Mouse (Mus musculus): ENCODE measurements around the gene Ndufaf7.

Gene Ndufaf7

GRCm38 (mm10) chr17:78964387-78964786, 27.5 kb downstream of the Ndufaf7 start:
- DNase-seq (ENCODE audit: low spot score in 2 of 2): peak in 1 of 2 experiments; percentile 9

DNA sequence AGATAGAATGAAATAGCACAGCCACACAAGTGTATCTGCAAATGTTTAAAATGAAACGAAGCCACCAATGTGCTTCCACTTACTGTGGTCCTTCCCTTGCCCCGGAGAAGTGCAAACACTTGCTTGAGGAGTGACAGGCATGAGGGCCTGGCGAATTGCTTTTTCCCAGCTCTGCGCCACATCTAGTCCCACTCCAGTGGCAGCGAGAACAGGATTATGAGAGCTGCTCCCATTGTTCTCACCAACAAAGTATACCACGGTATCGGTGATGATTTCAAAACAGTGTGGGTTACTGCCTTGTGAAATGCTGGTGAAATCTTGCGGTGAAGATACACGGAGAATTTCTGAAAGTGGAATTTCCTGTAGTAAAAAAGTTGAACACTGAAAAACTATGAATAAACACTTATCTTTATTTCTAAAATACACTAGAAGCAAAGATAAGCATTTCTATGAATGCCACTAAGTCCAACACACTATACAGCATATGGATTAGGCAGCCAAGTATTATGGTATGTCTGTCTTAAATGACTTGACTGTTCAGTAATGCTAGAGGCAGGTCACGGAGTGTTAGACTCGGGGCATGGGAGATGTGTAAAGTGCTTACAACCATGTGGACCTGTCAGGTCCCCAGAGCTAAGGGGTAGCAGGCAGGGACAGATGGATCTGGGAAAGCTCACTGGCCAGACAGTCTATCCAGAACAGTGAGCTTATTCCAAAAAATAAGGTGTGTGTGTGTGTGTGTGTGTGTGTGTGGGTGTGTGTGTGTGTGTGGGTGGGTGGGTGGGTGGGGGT, 29.4 kb downstream of the Ndufaf7 start:
- DNase-seq (ENCODE audit: low spot score in 2 of 2): no peak

DNA sequence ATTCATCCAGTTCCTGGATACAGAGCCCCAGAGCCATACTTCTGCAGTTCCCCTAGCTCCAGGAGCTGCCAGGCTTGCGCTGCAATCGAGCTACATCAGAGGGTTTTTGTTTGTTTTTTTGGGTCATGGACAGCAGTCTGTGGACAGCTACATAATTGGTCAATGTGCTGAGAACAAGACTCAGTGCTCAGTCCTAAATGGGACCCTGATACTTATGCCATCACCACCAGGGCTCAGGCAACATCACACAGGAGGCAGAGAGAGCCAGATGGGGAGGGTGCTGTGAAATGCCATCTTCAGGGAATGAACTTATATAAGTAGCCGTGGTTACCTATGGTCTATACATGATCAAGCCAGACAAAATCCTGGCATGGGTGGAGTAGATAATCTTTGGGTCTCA, 31.6 kb downstream of the Ndufaf7 start:
- no peak for DNase-seq (ENCODE audit: low spot score in 2 of 2)

DNA sequence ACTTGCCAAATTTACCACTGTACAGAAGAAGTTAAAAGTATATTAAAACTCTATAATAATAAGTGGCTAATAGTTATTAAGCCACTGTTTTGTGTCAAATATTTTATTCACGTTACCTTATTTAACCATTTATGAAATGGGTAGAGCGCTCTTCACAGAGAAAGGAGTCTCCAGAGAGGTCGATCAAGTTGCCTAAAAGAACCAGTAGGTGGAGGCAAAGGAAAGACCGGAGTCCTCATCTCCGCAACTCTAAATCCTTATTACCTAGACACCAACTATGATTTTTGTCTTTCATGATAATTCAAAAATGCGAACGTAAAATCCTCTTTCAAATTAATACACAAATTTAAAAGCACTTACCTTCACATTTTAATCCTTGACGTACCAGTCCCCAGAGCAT, 46.2 kb downstream of the Ndufaf7 start:
- no peak for DNase-seq (ENCODE audit: low spot score in 2 of 2)

DNA sequence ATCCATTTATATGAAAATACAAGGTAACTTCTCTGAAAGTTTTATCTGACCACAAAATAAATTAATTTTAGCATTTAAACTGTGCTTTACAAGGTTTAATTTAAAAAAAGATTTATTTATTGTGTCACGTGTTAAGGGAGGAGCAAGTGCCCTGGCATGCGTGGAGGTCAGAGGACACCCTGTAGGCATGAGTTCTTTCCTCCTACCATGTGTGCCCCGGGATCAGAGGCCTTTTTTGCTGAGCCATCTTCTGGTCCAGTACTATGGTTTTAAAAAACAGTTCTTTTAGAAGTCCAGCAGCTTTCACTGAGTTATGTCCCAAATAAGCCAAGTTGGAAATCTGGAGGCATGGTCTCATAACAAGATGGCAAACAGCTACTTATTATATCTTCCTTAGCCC, 46.8 kb downstream of the Ndufaf7 start:
- no peak for DNase-seq (ENCODE audit: low spot score in 2 of 2)

DNA sequence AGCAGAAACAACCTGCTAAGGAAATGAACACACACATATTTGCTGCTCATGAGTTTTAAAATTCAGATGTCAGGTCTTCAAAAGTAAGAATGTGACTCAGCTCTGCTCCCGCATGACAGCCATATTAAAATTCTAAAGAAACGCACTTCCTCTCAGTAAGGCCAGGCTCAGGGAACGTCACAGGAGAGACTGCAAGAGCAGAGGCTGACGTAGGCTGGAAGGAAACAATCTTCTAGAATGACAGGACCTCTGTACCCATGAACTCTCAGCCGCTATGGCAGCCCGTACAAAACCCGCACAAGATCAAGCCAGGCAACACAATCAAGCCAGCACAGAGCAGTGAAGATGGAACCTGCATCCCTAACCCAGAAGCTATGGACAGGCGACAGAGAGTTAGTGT, 52.1 kb downstream of the Ndufaf7 start:
- no peak for DNase-seq (ENCODE audit: low spot score in 2 of 2)

DNA sequence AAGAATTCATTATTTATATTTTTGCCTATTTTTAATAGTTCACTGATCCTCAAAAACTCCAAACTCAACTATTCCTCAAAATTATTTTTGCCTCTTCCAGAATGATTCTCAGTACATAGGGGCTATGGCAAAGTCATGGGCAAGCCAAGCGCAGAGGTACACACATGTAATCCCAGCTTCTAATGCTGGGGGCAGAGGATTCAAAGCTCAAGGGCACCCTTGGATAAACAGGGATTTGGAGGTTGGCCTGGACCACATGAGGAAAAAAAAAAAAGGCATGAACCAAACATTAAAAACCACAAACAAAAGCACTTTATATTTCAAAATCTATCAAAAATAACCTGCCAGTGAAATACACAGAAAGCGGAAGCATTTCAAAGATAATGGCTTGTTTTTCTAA, 54.6 kb downstream of the Ndufaf7 start:
- DNase-seq (ENCODE audit: low spot score in 2 of 2): no peak

- DNase-seq (ENCODE audit: low spot score in 2 of 2): no peak
Measured at GRCm38 (mm10) chr17:78992303-78993027, 55.5 kb downstream of the Ndufaf7 start.

- no peak for DNase-seq (ENCODE audit: low spot score in 2 of 2)
Measured at GRCm38 (mm10) chr17:78993670-78994069, 56.7 kb downstream of the Ndufaf7 start.

- no peak for DNase-seq (ENCODE audit: low spot score in 2 of 2)
Measured at GRCm38 (mm10) chr17:78994382-78994781, 57.4 kb downstream of the Ndufaf7 start.

DNA sequence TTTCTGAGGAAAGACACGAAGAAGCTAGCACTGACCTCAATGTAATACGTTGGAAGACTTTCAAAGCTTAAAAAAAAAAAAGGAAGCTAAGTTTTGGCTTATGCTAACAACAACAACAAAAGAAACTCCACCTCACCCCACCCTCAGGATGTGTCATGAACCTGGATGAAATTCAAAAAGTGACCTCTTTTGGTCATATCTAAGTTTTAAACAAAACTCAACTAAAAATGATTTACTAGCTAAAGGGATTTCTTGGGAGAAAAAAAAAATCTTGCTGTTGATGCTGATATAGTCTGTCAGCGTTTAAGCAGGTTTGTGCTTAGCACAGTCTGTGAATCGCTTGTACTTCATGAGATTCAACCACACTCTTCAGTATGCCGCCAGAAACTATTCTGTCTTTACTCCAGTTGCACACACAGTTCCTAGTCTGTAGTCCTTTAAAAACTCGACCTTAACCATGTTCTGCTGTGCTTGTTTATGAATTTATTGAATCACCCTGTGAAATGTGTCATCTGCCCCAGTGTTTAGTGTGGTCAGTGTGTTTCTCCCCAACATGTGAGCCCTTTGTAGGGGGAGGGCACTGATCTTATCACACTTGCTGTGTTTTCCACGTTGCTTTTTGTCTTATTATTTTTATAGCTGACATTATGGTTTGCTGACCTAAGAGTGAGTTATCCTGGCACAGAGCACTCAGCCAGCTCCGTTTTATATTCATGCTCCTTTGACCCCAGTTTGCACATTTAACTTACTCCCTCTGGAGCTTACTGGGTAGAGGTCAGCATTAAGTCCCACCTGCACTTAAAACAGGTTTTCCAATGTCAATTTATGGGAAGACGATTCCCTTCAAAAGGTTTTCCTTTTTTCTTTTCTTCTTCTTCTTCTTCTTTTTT, 58.2 kb downstream of the Ndufaf7 start:
- no peak for DNase-seq (ENCODE audit: low spot score in 2 of 2)

All from frontal cortex, postnatal 25 days (tissue).